Mouse (Mus musculus): ENCODE results near the gene Ccdc40. TPM values are rescaled to one million over a fixed set of nuclear protein-coding genes. Genes with fewer than 3 reads are reported as not detected.

The Ccdc40 gene
- total and polyA plus RNA-seq, 2 experiments = 0.09 TPM; not detected in 1

DNA sequence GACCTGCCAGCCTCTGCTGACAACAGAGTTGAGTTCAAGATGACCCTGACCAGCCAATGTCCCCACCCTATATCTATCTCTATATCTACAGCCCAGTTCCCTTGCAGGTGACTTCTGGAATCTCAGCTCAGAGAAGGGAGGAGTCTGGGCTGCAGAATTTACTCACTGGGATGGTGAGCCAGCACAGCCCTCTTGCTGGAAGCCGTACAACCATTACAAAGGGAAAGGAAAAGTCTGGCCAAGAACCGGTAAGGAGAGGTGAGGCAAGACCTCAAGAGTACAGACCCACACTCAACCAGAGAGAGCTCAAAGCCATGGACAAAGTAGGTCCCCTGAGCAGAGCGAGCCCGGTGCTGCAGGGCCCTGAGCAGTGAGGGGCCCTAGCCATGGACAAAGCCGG is 36.2 kb upstream of the Ccdc40 start:
- no peaks in the 10 kb centered on the region for H3K79me2 ChIP-seq (ENCODE audit: control insufficient read depth, insufficient read depth, low read length)

DNA sequence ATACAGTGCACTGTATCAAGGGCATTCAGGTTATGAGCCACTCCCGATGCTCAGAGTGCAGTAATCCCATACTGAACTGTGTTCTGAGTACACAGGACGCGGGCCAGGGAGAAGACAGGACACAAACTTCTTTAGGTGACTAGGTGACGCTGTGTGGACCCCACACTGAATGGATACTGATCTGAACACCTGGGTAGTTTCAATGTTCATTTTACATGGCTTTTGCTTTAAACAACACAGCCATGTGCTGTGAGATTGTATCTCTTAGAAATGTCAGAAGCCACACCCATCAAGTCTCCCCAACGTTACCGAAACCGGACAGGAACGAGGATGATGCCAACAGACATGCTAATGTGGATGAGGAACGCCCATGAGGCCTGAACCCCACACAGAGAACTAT is 35.8 kb upstream of the Ccdc40 start:
- 77% methylated on average over 9 of the region's 9 CpGs for WGBS

More for the DNA sequence above, 36.2 kb upstream of the Ccdc40 start:
- Histone ChIP-seq H3K4me1 (ENCODE audit: control insufficient read depth, insufficient read depth, low read length) (peaks cover 5% of the 10 kb centered on the region), H3K4me3 (ENCODE audit: insufficient read depth, low read depth, low read length) (peak overlapping the region; percentile 6; the same call in 1 of the 2 replicates), H3K36me3 (ENCODE audit: control insufficient read depth, insufficient read depth, low read length) (no peaks in the 10 kb centered on the region), H3K27ac (replicated peaks; ENCODE audit: insufficient read depth, low read depth, low read length) (0 out of 2 replicates have a peak overlapping the region, but pooled peaks have one; percentile 13), H3K27me3 (ENCODE audit: control insufficient read depth, insufficient read depth, low read length) (no peaks in the 10 kb centered on the region), H3K9ac (ENCODE audit: low read depth, low read length) (no peak overlapping the region)
- WGBS = 57% methylated on average over 5 of the region's 5 CpGs
- no peak for TF ChIP-seq POLR2A (IDR thresholded peaks at IDR 0.05; ENCODE audit: extremely low read depth, insufficient read depth, low read length)
- TF ChIP-seq CTCF (IDR thresholded peaks at IDR 0.05; ENCODE audit: low read depth, low read length) = no peak
- DNase-seq (ENCODE audit: extremely low read depth, low read depth, low spot score) = peak; percentile 70

DNA sequence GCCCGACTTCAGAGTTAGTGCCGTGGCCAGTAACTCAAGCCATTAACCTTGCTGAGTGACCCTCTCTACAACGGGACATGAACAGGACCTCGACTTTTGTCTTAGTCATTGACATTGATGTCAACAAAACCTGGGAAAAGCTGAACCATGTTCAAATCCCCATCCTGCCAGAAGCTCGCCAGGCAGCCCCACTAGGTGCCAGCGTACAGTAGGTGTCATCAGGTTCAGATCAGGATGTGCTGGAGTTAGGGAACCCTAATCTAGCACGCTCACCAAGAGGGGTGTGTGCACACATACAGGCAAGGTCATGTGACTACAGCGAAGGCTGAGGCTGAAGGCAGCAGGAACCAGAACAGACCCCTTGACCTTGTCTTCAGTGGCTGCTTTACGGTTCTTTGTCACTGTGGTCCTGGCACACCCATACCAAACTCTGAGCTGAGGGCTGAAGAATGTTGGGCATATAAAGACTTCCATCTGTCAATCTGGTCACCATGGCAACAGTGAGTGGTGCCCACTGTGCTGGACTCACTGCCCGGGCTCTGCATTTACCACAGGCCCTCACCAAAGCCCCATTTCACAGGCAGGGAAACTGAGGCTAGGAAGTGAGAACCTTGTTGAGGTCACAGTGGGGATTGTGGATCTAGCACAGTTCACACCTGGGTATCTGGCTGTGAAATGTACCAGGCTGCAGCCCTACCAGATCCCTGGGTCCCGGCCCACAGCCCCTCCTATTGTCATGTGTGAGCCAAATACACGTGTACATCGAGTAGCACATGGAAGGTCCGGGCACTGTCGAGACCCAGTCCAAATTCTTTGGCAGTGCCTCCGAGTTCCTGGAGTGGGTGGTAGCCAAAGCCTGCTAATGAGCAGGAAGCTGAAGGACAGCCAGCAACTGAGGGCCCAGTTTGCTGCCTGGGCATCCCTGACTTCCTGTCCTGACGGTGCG is 30.5 kb upstream of the Ccdc40 start:
- Histone ChIP-seq H3K4me3 (ENCODE audit: insufficient read depth, low read depth, low read length) (no peak overlapping the region), H3K36me3 (ENCODE audit: control insufficient read depth, insufficient read depth, low read length) (no peaks in the 10 kb centered on the region), H3K79me2 (ENCODE audit: control insufficient read depth, insufficient read depth, low read length) (0 out of 2 replicates have a peak, but pooled peaks cover 6% of the 10 kb centered on the region), H3K27ac (replicated peaks; ENCODE audit: insufficient read depth, low read depth, low read length) (no peak overlapping the region), H3K27me3 (ENCODE audit: control insufficient read depth, insufficient read depth, low read length) (no peaks in the 10 kb centered on the region), H3K4me1 (ENCODE audit: control insufficient read depth, insufficient read depth, low read length) (no peaks in the 10 kb centered on the region), H3K9ac (ENCODE audit: low read depth, low read length) (no peak overlapping the region)
- TF ChIP-seq POLR2A (IDR thresholded peaks at IDR 0.05; ENCODE audit: extremely low read depth, insufficient read depth, low read length) = no peak
- TF ChIP-seq CTCF (IDR thresholded peaks at IDR 0.05; ENCODE audit: low read depth, low read length) = no peak
- 88% methylated on average over 18 of the region's 18 CpGs for WGBS
- no peak for DNase-seq (ENCODE audit: extremely low read depth, low read depth, low spot score)

More for the DNA sequence above, 35.8 kb upstream of the Ccdc40 start:
- no peaks in the 10 kb centered on the region for H3K27me3 ChIP-seq (ENCODE audit: control insufficient read depth, insufficient read depth, low read length)
- H3K27ac ChIP-seq (replicated peaks; ENCODE audit: insufficient read depth, low read depth, low read length) = no peak overlapping the region
- peaks cover 5% of the 10 kb centered on the region; the same call in 1 of the 2 replicates for H3K4me1 ChIP-seq (ENCODE audit: control insufficient read depth, insufficient read depth, low read length)
- H3K4me3 ChIP-seq (ENCODE audit: insufficient read depth, low read depth, low read length) = peak overlapping the region; percentile 6; the same call in 1 of the 2 replicates
- no peak for DNase-seq (ENCODE audit: extremely low read depth, low read depth, low spot score)
- TF ChIP-seq CTCF (IDR thresholded peaks at IDR 0.05; ENCODE audit: low read depth, low read length) (no peak), POLR2A (IDR thresholded peaks at IDR 0.05; ENCODE audit: extremely low read depth, insufficient read depth, low read length) (no peak)
- H3K79me2 ChIP-seq (ENCODE audit: control insufficient read depth, insufficient read depth, low read length) = no peaks in the 10 kb centered on the region
- H3K36me3 ChIP-seq (ENCODE audit: control insufficient read depth, insufficient read depth, low read length) = no peaks in the 10 kb centered on the region
- no peak overlapping the region for H3K9ac ChIP-seq (ENCODE audit: low read depth, low read length)

DNA sequence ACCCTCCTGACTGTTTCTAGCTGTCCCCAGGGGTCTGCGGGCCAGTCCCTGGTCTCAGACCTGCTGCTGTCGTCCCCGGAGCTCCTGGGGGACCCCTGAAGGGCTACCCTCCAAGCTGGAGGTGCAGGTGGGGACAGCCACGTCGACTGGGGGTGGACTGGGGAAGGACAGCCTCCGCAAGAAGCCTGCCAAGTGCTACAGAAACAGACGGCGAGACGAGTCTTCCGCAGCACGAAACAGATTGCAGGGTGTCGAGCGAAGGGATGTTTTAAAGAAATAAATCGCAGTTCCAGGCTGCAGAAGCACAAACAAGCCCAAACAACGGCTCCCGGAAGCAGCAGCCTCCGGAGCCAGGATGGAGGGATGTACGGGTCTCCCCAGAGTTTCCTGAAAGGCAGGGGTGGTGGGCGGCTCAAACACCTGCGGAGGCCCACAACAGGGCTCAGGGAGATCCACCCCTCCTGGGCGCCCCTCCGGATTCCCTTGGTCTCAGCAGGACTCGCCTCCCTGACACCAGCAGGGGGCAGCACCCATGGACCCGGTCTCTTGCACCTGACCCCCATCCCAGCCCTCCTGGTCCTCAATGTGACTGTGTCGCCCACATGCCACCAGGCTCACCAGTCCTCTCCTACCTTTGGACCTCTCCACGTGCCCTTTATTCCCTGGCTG is 29.7 kb upstream of the Ccdc40 start:
- 71% methylated on average over 26 of the region's 26 CpGs for WGBS
- TF ChIP-seq POLR2A (IDR thresholded peaks at IDR 0.05; ENCODE audit: extremely low read depth, insufficient read depth, low read length) (no peak), CTCF (IDR thresholded peaks at IDR 0.05; ENCODE audit: low read depth, low read length) (peak; percentile 63)
- no peak for DNase-seq (ENCODE audit: extremely low read depth, low read depth, low spot score)
- H3K27me3 ChIP-seq (ENCODE audit: control insufficient read depth, insufficient read depth, low read length) = no peaks in the 10 kb centered on the region
- H3K36me3 ChIP-seq (ENCODE audit: control insufficient read depth, insufficient read depth, low read length) = no peaks in the 10 kb centered on the region
- H3K79me2 ChIP-seq (ENCODE audit: control insufficient read depth, insufficient read depth, low read length) = 0 out of 2 replicates have a peak, but pooled peaks cover 6% of the 10 kb centered on the region
- H3K4me3 ChIP-seq (ENCODE audit: insufficient read depth, low read depth, low read length) = no peak overlapping the region
- no peaks in the 10 kb centered on the region for H3K4me1 ChIP-seq (ENCODE audit: control insufficient read depth, insufficient read depth, low read length)
- no peak overlapping the region for H3K9ac ChIP-seq (ENCODE audit: low read depth, low read length)
- H3K27ac ChIP-seq (replicated peaks; ENCODE audit: insufficient read depth, low read depth, low read length) = no peak overlapping the region

DNA sequence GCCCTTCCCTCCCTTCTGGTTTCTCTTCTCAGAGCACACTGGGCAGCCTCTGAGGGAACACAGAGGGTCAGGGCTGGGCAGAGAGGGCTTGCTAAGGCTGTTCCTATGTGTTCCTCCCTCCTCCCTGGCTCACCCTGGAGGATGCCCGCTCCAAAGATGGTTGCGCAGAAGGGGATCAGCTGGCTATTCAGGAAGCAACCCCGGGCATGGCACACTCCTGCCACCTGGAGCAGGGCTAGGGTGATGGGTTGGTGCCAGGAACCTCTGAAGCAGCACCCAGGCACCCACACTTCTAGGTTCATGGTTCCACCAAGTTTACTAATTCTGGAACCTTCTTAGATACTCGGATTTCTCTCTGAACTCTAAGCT is 29.2 kb upstream of the Ccdc40 start:
- 83% methylated on average over 4 of the region's 4 CpGs for WGBS
- no peaks in the 10 kb centered on the region for H3K27me3 ChIP-seq (ENCODE audit: control insufficient read depth, insufficient read depth, low read length)
- H3K4me1 ChIP-seq (ENCODE audit: control insufficient read depth, insufficient read depth, low read length) = no peaks in the 10 kb centered on the region
- H3K9ac ChIP-seq (ENCODE audit: low read depth, low read length) = no peak overlapping the region
- DNase-seq (ENCODE audit: extremely low read depth, low read depth, low spot score) = no peak
- H3K79me2 ChIP-seq (ENCODE audit: control insufficient read depth, insufficient read depth, low read length) = 0 out of 2 replicates have a peak, but pooled peaks cover 6% of the 10 kb centered on the region
- H3K27ac ChIP-seq (replicated peaks; ENCODE audit: insufficient read depth, low read depth, low read length) = no peak overlapping the region
- TF ChIP-seq POLR2A (IDR thresholded peaks at IDR 0.05; ENCODE audit: extremely low read depth, insufficient read depth, low read length) (no peak), CTCF (IDR thresholded peaks at IDR 0.05; ENCODE audit: low read depth, low read length) (no peak)
- no peaks in the 10 kb centered on the region for H3K36me3 ChIP-seq (ENCODE audit: control insufficient read depth, insufficient read depth, low read length)
- no peak overlapping the region for H3K4me3 ChIP-seq (ENCODE audit: insufficient read depth, low read depth, low read length)
